Mouse (Mus musculus): ENCODE data around the gene Foxc1. TPM values are rescaled to one million over a fixed set of nuclear protein-coding genes. Genes with fewer than 3 reads are reported as not detected.

Foxc1 gene
- polyA plus RNA-seq, 1 experiment from 2014 or later, result 1.7 TPM

GRCm38 (mm10) chr13:31797346-31797745 is 9.1 kb upstream of the Foxc1 start:
- Histone ChIP-seq H3K36me3 (replicated peaks) (no peaks in the 10 kb centered on the region), H3K4me1 (peaks cover 18% of the 10 kb centered on the region), H3K4me2 (no peak overlapping the region), H3K27me3 (replicated peaks) (peaks cover 51% of the 10 kb centered on the region), H3K4me3 (no peak overlapping the region), H3K9me3 (no peaks in the 10 kb centered on the region), H3K27ac (no peak overlapping the region), H3K9ac (no peak overlapping the region)
- 64% methylated on average over 10 of the region's 10 CpGs for WGBS
- no peak for ATAC-seq (replicated peaks)

- no peak overlapping the region for H3K9ac ChIP-seq
- H3K27ac ChIP-seq, result no peak overlapping the region
- 40% methylated on average over 9 of the region's 9 CpGs for WGBS
- H3K36me3 ChIP-seq (replicated peaks), result no peaks in the 10 kb centered on the region
- H3K4me1 ChIP-seq, result peaks cover 15% of the 10 kb centered on the region
- no peaks in the 10 kb centered on the region for H3K9me3 ChIP-seq
- H3K4me2 ChIP-seq, result no peak overlapping the region
- no peak for ATAC-seq (replicated peaks)
- H3K4me3 ChIP-seq, result no peak overlapping the region
- H3K27me3 ChIP-seq (replicated peaks), result peaks cover 57% of the 10 kb centered on the region
These were observed 8.4 kb upstream of the Foxc1 start for GRCm38 (mm10) chr13:31798075-31798474.

GRCm38 (mm10) chr13:31800581-31801576 is 5.6 kb upstream of the Foxc1 start:
- no peaks in the 10 kb centered on the region for H3K36me3 ChIP-seq (replicated peaks)
- no peak overlapping the region for H3K27ac ChIP-seq
- whole genome bisulfite sequencing, result 1% methylated on average over 43 of the region's 43 CpGs
- H3K4me1 ChIP-seq, result peaks cover 18% of the 10 kb centered on the region
- peak overlapping the region; percentile 64 for H3K4me2 ChIP-seq
- H3K9me3 ChIP-seq, result no peaks in the 10 kb centered on the region
- H3K9ac ChIP-seq, result peak overlapping the region; percentile 23; the same call in 1 of the 2 replicates
- peak overlapping the region; percentile 32 for H3K4me3 ChIP-seq
- ATAC-seq (replicated peaks), result peak; percentile 87
- H3K27me3 ChIP-seq (replicated peaks), result peaks cover 80% of the 10 kb centered on the region

- Histone ChIP-seq H3K4me1 (peaks cover 27% of the 10 kb centered on the region), H3K4me2 (peak overlapping the region; percentile 64), H3K27ac (no peak overlapping the region), H3K27me3 (replicated peaks) (peaks cover 88% of the 10 kb centered on the region), H3K9ac (no peak overlapping the region), H3K9me3 (no peaks in the 10 kb centered on the region), H3K36me3 (replicated peaks) (no peaks in the 10 kb centered on the region), H3K4me3 (peak overlapping the region; percentile 32)
- 3% methylated on average over 25 of the region's 25 CpGs for WGBS
- ATAC-seq (replicated peaks), result peak; percentile 32
These were observed 4.6 kb upstream of the Foxc1 start for GRCm38 (mm10) chr13:31801703-31802305.

GRCm38 (mm10) chr13:31802447-31802846 is 4.0 kb upstream of the Foxc1 start:
- Histone ChIP-seq H3K36me3 (replicated peaks) (no peaks in the 10 kb centered on the region), H3K9me3 (no peaks in the 10 kb centered on the region), H3K4me3 (no peak overlapping the region), H3K9ac (no peak overlapping the region), H3K4me2 (no peak overlapping the region), H3K4me1 (peaks cover 34% of the 10 kb centered on the region), H3K27ac (no peak overlapping the region), H3K27me3 (replicated peaks) (peaks cover 94% of the 10 kb centered on the region)
- no peak for ATAC-seq (replicated peaks)
- WGBS, result 8% methylated on average over 5 of the region's 5 CpGs

- H3K27ac ChIP-seq, result no peak overlapping the region
- no peak for ATAC-seq (replicated peaks)
- peaks cover 95% of the 10 kb centered on the region for H3K27me3 ChIP-seq (replicated peaks)
- H3K9me3 ChIP-seq, result no peaks in the 10 kb centered on the region
- H3K4me3 ChIP-seq, result no peak overlapping the region
- WGBS, result under 1% methylated on average over 31 of the region's 31 CpGs
- H3K9ac ChIP-seq, result no peak overlapping the region
- H3K36me3 ChIP-seq (replicated peaks), result no peaks in the 10 kb centered on the region
- H3K4me1 ChIP-seq, result peaks cover 44% of the 10 kb centered on the region
- H3K4me2 ChIP-seq, result no peak overlapping the region
These were observed 3.0 kb upstream of the Foxc1 start for GRCm38 (mm10) chr13:31803166-31804093.

GRCm38 (mm10) chr13:31804571-31804970 is 1.9 kb upstream of the Foxc1 start:
- Histone ChIP-seq H3K4me1 (peaks cover 46% of the 10 kb centered on the region), H3K4me2 (no peak overlapping the region), H3K27ac (no peak overlapping the region), H3K4me3 (no peak overlapping the region), H3K9me3 (no peaks in the 10 kb centered on the region), H3K36me3 (replicated peaks) (no peaks in the 10 kb centered on the region), H3K27me3 (replicated peaks) (peaks cover 88% of the 10 kb centered on the region), H3K9ac (no peak overlapping the region)
- ATAC-seq (replicated peaks), result no peak
- 2% methylated on average over 7 of the region's 7 CpGs for WGBS

GRCm38 (mm10) chr13:31805831-31806427 is 504 bp upstream of the Foxc1 start:
- peak overlapping the region; percentile 73 for H3K4me2 ChIP-seq
- H3K9ac ChIP-seq, result no peak overlapping the region; the same call in 1 of the 2 replicates
- peak; percentile 35 for ATAC-seq (replicated peaks)
- peak overlapping the region; percentile 42 for H3K4me3 ChIP-seq
- 1% methylated on average over 34 of the region's 34 CpGs for WGBS
- no peaks in the 10 kb centered on the region for H3K36me3 ChIP-seq (replicated peaks)
- 0 out of 2 replicates have a peak overlapping the region, but pooled peaks have one; percentile 6 for H3K27ac ChIP-seq
- peaks cover 85% of the 10 kb centered on the region for H3K27me3 ChIP-seq (replicated peaks)
- H3K9me3 ChIP-seq, result no peaks in the 10 kb centered on the region
- peaks cover 44% of the 10 kb centered on the region for H3K4me1 ChIP-seq

GRCm38 (mm10) chr13:31806890-31807735 is 680 bp downstream of the Foxc1 start:
- WGBS, result under 1% methylated on average over 75 of the region's 101 CpGs
- Histone ChIP-seq H3K9ac (peak overlapping the region; percentile 24; the same call in 1 of the 2 replicates), H3K4me3 (peak overlapping the region; percentile 42), H3K27me3 (replicated peaks) (peaks cover 84% of the 10 kb centered on the region), H3K4me2 (peak overlapping the region; percentile 73), H3K9me3 (no peaks in the 10 kb centered on the region), H3K36me3 (replicated peaks) (no peaks in the 10 kb centered on the region), H3K4me1 (peaks cover 39% of the 10 kb centered on the region), H3K27ac (peak overlapping the region; percentile 60)
- ATAC-seq (replicated peaks), result peak; percentile 19

- H3K27me3 ChIP-seq (replicated peaks), result peaks cover 86% of the 10 kb centered on the region
- 0 out of 2 replicates have a peak, but pooled peaks have one; percentile 10 for ATAC-seq (replicated peaks)
- no peaks in the 10 kb centered on the region for H3K9me3 ChIP-seq
- peak overlapping the region; percentile 42 for H3K4me3 ChIP-seq
- under 1% methylated on average over 47 of the region's 47 CpGs for WGBS
- 0 out of 2 replicates have a peak overlapping the region, but pooled peaks have one; percentile 12 for H3K9ac ChIP-seq
- H3K4me2 ChIP-seq, result peak overlapping the region; percentile 73
- peak overlapping the region; percentile 60 for H3K27ac ChIP-seq
- H3K36me3 ChIP-seq (replicated peaks), result no peaks in the 10 kb centered on the region
- H3K4me1 ChIP-seq, result peaks cover 39% of the 10 kb centered on the region
These were observed 1.3 kb downstream of the Foxc1 start for GRCm38 (mm10) chr13:31807736-31808115.

Measured in midbrain, embryonic 15.5 days (tissue).